Mouse (Mus musculus): Measurements from ENCODE around the gene Abhd8. TPM values are rescaled to one million over a fixed set of nuclear protein-coding genes. Genes with fewer than 3 reads are reported as not detected.
A peak's percentile ranks its signal among the peaks of the same experiment; 100 is the strongest.
"Not testable (repeated sequence)": the region's sequence is repeated elsewhere in the genome, so short reads cannot be mapped to it uniquely, and the experiment has no call there.

The Abhd8 gene
- polyA plus RNA-seq, 1 experiment = 475 TPM

DNA sequence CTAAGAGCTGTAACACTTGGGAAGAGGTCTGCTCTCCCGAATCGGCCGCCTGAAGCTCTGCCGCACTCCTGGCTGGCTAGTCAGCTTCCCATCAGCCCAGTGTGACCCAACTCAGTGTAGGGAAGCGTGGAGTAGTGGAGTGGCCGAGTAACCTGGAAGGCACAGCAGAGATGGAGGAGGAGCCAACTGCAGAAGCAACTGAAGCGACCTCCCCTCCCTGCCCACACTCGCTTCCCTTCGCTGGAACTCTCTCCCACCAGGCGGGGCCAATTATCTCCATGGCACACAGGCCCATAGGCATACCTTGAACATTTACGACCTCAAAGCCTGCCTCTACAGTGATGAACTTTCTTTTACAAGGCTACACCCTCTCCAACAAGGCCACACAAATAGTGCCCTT, 11.7 kb downstream of the Abhd8 start:
- Histone ChIP-seq H3K27ac (ENCODE audit: insufficient read depth, low read length) (no peak overlapping the region), H3K4me1 (ENCODE audit: control insufficient read depth, insufficient read depth, low read length) (no peaks in the 10 kb centered on the region), H3K4me3 (ENCODE audit: insufficient read depth, low read length) (no peak overlapping the region)
- no peak for TF ChIP-seq POLR2A (IDR thresholded peaks at IDR 0.05; ENCODE audit: extremely low read depth, insufficient read depth, low read length)
- no peak for TF ChIP-seq CTCF (IDR thresholded peaks at IDR 0.05; ENCODE audit: extremely low read depth, insufficient read depth, low read length)

DNA sequence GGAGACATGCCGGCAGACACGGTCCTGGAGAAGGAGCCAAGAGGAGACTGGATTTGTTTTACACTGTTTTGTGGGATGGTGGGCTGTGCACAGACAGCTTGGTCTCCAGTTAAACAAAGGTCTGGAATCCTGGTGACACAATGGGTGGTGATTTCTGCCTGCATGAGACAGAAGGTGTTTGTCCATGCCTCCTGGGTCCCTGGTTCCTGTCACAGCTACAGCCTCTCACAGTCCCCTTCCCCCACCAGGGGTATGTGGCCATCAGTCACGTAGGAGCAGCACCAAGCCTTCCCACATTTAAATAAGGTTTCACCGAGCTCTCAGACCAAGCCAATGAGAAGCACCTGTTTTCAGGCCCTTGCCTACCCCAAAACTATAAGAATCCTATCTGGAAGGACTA, 12.1 kb downstream of the Abhd8 start:
- H3K4me1 ChIP-seq (ENCODE audit: control insufficient read depth, insufficient read depth, low read length) = no peaks in the 10 kb centered on the region
- H3K27ac ChIP-seq (ENCODE audit: insufficient read depth, low read length) = no peak overlapping the region
- TF ChIP-seq CTCF (IDR thresholded peaks at IDR 0.05; ENCODE audit: extremely low read depth, insufficient read depth, low read length) (no peak), POLR2A (IDR thresholded peaks at IDR 0.05; ENCODE audit: extremely low read depth, insufficient read depth, low read length) (no peak)
- H3K4me3 ChIP-seq (ENCODE audit: insufficient read depth, low read length) = no peak overlapping the region

DNA sequence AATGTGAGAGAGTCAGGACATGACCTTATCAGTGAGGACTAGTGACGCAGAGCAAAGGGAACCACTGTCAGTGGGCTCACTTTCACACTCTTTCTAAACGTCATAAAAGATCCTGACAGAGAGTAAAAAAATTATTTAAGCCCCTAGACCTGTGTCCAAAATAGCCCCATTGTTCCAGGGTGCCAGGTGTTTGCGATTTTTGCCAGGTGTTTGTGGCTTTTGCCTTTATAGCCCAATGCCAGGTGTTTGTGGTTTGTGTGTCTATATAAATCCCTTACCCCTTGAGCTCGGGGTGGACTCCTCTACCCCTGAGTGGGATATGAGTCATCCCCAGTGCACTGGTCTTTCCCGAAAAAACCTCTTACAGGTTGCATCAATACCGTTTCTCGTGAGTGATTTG, 18.4 kb downstream of the Abhd8 start:
- no peaks in the 10 kb centered on the region for H3K4me1 ChIP-seq (ENCODE audit: control insufficient read depth, insufficient read depth, low read length)
- H3K4me3 ChIP-seq (ENCODE audit: insufficient read depth, low read length) = no peak overlapping the region
- H3K27ac ChIP-seq (ENCODE audit: insufficient read depth, low read length) = no peak overlapping the region
- TF ChIP-seq POLR2A (IDR thresholded peaks at IDR 0.05; ENCODE audit: extremely low read depth, insufficient read depth, low read length) (no peak), CTCF (IDR thresholded peaks at IDR 0.05; ENCODE audit: extremely low read depth, insufficient read depth, low read length) (no peak)

DNA sequence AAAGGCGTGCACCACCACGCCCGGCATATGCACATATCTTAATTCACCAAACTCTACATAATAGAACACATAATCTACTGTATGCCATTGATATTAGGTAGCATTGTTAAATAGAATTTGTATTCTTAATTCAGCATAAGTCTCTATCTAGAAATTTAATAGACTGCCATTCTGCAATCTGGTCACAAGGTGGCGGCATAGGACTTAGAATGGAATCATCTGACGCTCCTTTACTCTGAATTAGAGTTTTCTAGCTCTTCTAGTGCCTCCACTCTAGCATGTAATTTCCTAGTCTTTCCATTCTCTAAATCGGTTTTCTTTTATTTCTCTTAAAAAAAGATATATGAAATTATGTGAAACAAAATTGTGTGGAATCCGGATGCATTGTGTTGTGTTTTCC, 22.1 kb downstream of the Abhd8 start:
- H3K4me3 ChIP-seq (ENCODE audit: insufficient read depth, low read length) = no peak overlapping the region
- H3K4me1 ChIP-seq (ENCODE audit: control insufficient read depth, insufficient read depth, low read length) = no peaks in the 10 kb centered on the region
- no peak overlapping the region for H3K27ac ChIP-seq (ENCODE audit: insufficient read depth, low read length)
- TF ChIP-seq POLR2A (IDR thresholded peaks at IDR 0.05; ENCODE audit: extremely low read depth, insufficient read depth, low read length) (no peak), CTCF (IDR thresholded peaks at IDR 0.05; ENCODE audit: extremely low read depth, insufficient read depth, low read length) (peak; percentile 69)

DNA sequence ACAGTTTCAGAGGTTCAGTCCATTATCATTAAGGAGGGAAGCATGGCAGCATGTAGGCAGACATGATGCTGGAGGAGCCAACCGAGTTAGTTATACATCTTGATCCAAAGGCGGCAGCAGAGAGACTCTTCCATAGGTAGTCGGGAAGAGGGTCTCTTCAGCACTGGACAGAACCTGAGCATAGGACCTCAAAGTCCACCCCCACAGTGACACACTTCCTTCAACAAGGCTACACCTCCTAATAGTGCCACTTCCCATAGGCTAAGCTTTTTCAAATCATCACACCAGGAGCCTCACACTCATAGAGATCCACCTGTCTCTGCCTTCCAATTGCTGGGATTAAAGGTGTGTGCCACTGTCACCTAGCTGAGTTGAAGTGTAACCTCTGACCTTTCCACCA, 26.4 kb downstream of the Abhd8 start:
- Histone ChIP-seq H3K4me1 (ENCODE audit: control insufficient read depth, insufficient read depth, low read length) (no peaks in the 10 kb centered on the region), H3K27ac (ENCODE audit: insufficient read depth, low read length) (no peak overlapping the region), H3K4me3 (ENCODE audit: insufficient read depth, low read length) (no peak overlapping the region)
- TF ChIP-seq POLR2A (IDR thresholded peaks at IDR 0.05; ENCODE audit: extremely low read depth, insufficient read depth, low read length) (no peak), CTCF (IDR thresholded peaks at IDR 0.05; ENCODE audit: extremely low read depth, insufficient read depth, low read length) (no peak)

DNA sequence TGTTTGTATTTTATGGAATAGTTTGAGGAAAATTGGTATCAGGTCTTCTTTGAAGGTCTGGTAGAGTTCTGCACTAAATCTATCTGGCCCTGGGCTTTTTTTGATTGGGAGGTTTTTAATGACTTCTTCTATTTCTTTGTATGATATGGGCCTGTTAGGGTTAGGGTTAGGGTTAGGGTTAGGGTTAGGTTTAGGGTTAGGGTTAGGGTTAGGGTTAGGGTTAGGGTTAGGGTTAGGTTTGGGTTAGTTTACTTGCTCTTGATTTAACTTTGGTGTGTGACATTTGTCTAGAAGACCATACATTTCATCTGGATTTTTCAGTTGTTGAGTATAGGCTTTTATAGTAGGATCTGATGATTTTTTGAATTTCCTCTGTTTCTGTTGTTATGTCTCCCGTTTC, 30.5 kb downstream of the Abhd8 start:
- H3K27ac ChIP-seq (ENCODE audit: insufficient read depth, low read length); H3K4me3 ChIP-seq (ENCODE audit: insufficient read depth, low read length); H3K4me1 ChIP-seq (ENCODE audit: control insufficient read depth, insufficient read depth, low read length): not testable (repeated sequence)

DNA sequence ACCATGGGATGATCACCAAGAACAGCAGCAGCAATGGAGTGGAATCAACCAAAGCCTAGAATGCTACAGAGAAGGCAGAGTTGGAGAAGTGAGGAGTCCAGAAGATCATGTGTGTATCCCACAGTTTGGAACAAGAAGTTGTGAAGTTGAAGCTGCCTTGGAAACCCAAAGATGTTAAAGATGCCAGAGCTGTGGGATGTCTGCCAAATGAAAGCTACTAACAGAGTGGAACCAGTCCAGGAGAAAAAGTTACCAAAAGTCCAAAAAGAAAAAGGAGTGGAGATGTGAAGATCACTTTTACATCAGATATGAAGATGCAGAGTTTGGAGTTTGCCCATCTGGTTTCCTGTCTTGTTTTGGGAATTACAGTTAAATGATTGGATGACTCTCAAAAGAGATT, 41.3 kb downstream of the Abhd8 start:
- TF ChIP-seq CTCF (IDR thresholded peaks at IDR 0.05; ENCODE audit: extremely low read depth, insufficient read depth, low read length) = no peak
- no peak for TF ChIP-seq POLR2A (IDR thresholded peaks at IDR 0.05; ENCODE audit: extremely low read depth, insufficient read depth, low read length)
- Histone ChIP-seq H3K4me1 (ENCODE audit: control insufficient read depth, insufficient read depth, low read length) (no peaks in the 10 kb centered on the region), H3K27ac (ENCODE audit: insufficient read depth, low read length) (no peak overlapping the region), H3K4me3 (ENCODE audit: insufficient read depth, low read length) (no peak overlapping the region)

DNA sequence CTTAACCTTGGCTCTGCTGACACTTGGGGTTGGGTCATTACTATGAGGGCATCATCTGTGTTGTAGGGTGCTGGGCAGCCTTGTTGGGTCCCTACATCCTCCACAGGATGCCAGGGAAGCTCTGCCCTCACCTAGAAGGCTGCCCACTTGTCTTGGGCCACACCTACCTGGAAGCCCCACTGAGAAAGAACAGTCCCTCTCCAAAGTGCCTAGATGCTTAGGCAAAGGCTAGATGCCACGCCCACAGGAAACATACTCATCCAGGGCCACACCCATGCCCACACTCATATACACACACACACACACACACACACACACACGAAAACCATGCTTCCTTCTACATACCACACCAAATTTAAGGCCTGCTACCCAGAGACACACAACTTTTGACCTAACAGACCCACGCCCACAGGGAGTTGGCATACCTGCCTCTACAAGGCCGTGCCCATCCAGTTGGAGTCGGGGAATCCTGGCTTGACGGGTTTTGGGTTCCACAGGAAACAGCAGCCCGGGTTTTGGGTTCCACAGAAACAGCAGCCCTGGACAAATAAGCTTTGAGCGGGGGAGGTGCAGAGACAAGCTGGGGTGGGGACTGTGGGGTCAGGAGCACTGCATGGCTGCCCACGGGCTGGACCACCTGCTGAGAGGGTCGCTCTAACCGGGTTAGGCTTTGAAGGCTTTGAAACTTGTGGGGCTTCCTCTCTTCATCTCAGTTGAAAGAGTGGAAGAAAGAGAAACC, 51.8 kb downstream of the Abhd8 start:
- TF ChIP-seq CTCF (IDR thresholded peaks at IDR 0.05; ENCODE audit: extremely low read depth, insufficient read depth, low read length) = no peak
- TF ChIP-seq POLR2A (IDR thresholded peaks at IDR 0.05; ENCODE audit: extremely low read depth, insufficient read depth, low read length) = no peak
- Histone ChIP-seq H3K27ac (ENCODE audit: insufficient read depth, low read length) (no peak overlapping the region), H3K4me3 (ENCODE audit: insufficient read depth, low read length) (no peak overlapping the region), H3K4me1 (ENCODE audit: control insufficient read depth, insufficient read depth, low read length) (no peaks in the 10 kb centered on the region)

DNA sequence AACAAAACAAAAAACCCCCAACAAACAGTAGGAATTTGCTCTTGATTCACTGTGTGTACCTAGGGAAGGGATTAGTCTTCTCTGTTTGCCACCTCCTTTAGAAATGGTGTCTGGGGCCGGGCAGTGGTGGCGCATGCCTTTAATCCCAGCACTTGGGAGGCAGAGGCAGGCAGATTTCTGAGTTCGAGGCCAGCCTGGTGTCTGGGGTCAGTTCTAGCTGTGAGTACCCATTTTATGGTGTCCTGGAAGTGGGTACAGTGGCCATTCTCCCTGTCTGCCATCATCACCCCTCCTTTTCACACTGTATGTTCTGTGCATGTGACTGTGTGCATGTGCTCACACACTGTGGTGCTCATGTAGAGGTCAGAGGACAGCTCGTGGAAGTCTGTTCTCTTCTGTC, 55.2 kb downstream of the Abhd8 start:
- H3K4me1 ChIP-seq (ENCODE audit: control insufficient read depth, insufficient read depth, low read length) = 0 out of 2 replicates have a peak, but pooled peaks cover 1% of the 10 kb centered on the region
- no peak overlapping the region for H3K27ac ChIP-seq (ENCODE audit: insufficient read depth, low read length)
- no peak overlapping the region for H3K4me3 ChIP-seq (ENCODE audit: insufficient read depth, low read length)
- TF ChIP-seq POLR2A (IDR thresholded peaks at IDR 0.05; ENCODE audit: extremely low read depth, insufficient read depth, low read length) (no peak), CTCF (IDR thresholded peaks at IDR 0.05; ENCODE audit: extremely low read depth, insufficient read depth, low read length) (no peak)

DNA sequence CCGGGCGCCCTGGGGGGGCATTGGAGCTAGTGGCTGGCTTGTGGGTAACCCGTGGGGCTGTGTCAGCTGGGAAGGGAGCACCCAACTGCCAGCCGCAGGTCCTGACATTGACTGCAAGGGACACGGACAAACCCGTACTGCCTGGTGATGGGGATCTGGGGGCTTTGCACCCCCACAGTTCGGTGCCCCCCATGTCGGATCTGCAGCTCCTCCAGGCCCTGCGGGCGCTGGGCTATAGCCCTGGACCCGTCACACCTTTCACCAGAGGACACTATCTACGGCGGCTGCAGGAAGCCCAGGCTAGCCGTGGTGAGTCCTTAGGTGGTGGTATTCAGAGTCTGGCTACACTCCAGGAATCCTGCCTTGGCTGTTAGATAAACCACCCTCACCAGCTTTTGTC, 56.0 kb downstream of the Abhd8 start:
- no peak overlapping the region for H3K4me3 ChIP-seq (ENCODE audit: insufficient read depth, low read length)
- TF ChIP-seq POLR2A (IDR thresholded peaks at IDR 0.05; ENCODE audit: extremely low read depth, insufficient read depth, low read length) = no peak
- no peak for TF ChIP-seq CTCF (IDR thresholded peaks at IDR 0.05; ENCODE audit: extremely low read depth, insufficient read depth, low read length)
- H3K4me1 ChIP-seq (ENCODE audit: control insufficient read depth, insufficient read depth, low read length) = 0 out of 2 replicates have a peak, but pooled peaks cover 1% of the 10 kb centered on the region
- no peak overlapping the region for H3K27ac ChIP-seq (ENCODE audit: insufficient read depth, low read length)

Other genes with a start within 250 kb of the Abhd8 start
- gene Myo9b, start 190.9 kb downstream of the Abhd8 start, polyA plus RNA-seq (2012; rRNA removed) = 28.5 and 29.8 TPM in 2 replicates
- 10.2 and 10.3 TPM in 2 replicates for gene Haus8, start 190.7 kb downstream of the Abhd8 start, polyA plus RNA-seq (2012; rRNA removed)
- gene Use1, start 96.8 kb downstream of the Abhd8 start, polyA plus RNA-seq (2012; rRNA removed) = 181 and 187 TPM in 2 replicates
- 13.5 and 13.6 TPM in 2 replicates for gene Ocel1, start 92.4 kb downstream of the Abhd8 start, polyA plus RNA-seq (2012; rRNA removed)
- gene Nr2f6, start 81.7 kb downstream of the Abhd8 start, polyA plus RNA-seq (2012; rRNA removed) = 38.9 and 40.8 TPM in 2 replicates
- gene Ushbp1, start 67.9 kb downstream of the Abhd8 start, polyA plus RNA-seq (2012; rRNA removed) = 9.0 and 10.9 TPM in 2 replicates
- 132 and 137 TPM in 2 replicates for gene Babam1, start 66.8 kb downstream of the Abhd8 start, polyA plus RNA-seq (2012; rRNA removed)
- gene Ankle1, start 57.6 kb downstream of the Abhd8 start, polyA plus RNA-seq (2012; rRNA removed) = 0.45 and 0.96 TPM in 2 replicates
- 47.8 and 50.0 TPM in 2 replicates for gene Mrpl34, start 1.3 kb upstream of the Abhd8 start, polyA plus RNA-seq (2012; rRNA removed)
- 115 and 126 TPM in 2 replicates for gene Dda1, start 5.5 kb upstream of the Abhd8 start, polyA plus RNA-seq (2012; rRNA removed)
- 69.2 and 75.1 TPM in 2 replicates for gene Ano8, start 22.3 kb upstream of the Abhd8 start, polyA plus RNA-seq (2012; rRNA removed)
- 35.0 and 37.4 TPM in 2 replicates for gene Gtpbp3, start 24.4 kb upstream of the Abhd8 start, polyA plus RNA-seq (2012; rRNA removed)
- gene Plvap, start 48.1 kb upstream of the Abhd8 start, polyA plus RNA-seq (2012; rRNA removed) = 11.0 and 11.9 TPM in 2 replicates
- gene Ccdc194, start 62.1 kb upstream of the Abhd8 start, polyA plus RNA-seq (2012; rRNA removed) = not detected in 2 replicates
- 20.0 and 20.5 TPM in 2 replicates for gene Bst2, start 73.8 kb upstream of the Abhd8 start, polyA plus RNA-seq (2012; rRNA removed)
- gene Mvb12a, start 79.3 kb upstream of the Abhd8 start, polyA plus RNA-seq (2012; rRNA removed) = 95.4 and 100 TPM in 2 replicates
- gene Tmem221, start 95.2 kb upstream of the Abhd8 start, polyA plus RNA-seq (2012; rRNA removed) = 0.19 and 0.30 TPM in 2 replicates
- 0.04 and 0.08 TPM in 2 replicates for gene Nxnl1, start 102.9 kb upstream of the Abhd8 start, polyA plus RNA-seq (2012; rRNA removed)
- gene Slc27a1, start 105.2 kb upstream of the Abhd8 start, polyA plus RNA-seq (2012; rRNA removed) = 146 and 167 TPM in 2 replicates
- gene Pgls, start 128.5 kb upstream of the Abhd8 start, polyA plus RNA-seq (2012; rRNA removed) = 34.3 and 35.4 TPM in 2 replicates
- 2.8 and 3.4 TPM in 2 replicates for gene Fam129c, start 134.0 kb upstream of the Abhd8 start, polyA plus RNA-seq (2012; rRNA removed)
- 100 and 104 TPM in 2 replicates for gene Colgalt1, start 147.3 kb upstream of the Abhd8 start, polyA plus RNA-seq (2012; rRNA removed)
- 199 and 221 TPM in 2 replicates for gene Unc13a, start 208.1 kb upstream of the Abhd8 start, polyA plus RNA-seq (2012; rRNA removed)
- 6.0 and 6.1 TPM in 2 replicates for gene Jak3, start 212.6 kb upstream of the Abhd8 start, polyA plus RNA-seq (2012; rRNA removed)
- 1.4 and 1.6 TPM in 2 replicates for gene Insl3, start 225.6 kb upstream of the Abhd8 start, polyA plus RNA-seq (2012; rRNA removed)
- 0.74 and 0.86 TPM in 2 replicates for gene B3gnt3, start 238.1 kb upstream of the Abhd8 start, polyA plus RNA-seq (2012; rRNA removed)